Mouse (Mus musculus) lung, embryonic 15.5 days (tissue): ENCODE data around the gene Tma7. TPM values are rescaled to one million over a fixed set of nuclear protein-coding genes. Genes with fewer than 3 reads are reported as not detected.

Experiments
- ATAC-seq: fragments of 200-750 bp; cut with Nextera tagmentation; 2 replicates; pipeline ENCODE4 v1.8.0; 2017; ENCODE audit warnings: moderate number of reproducible peaks, borderline replicate concordance; ENCODE audit not compliant: low FRiP score, low TSS enrichment; ENCODE audit errors: extremely low read depth
- H3K27ac ChIP-seq: fragments of 300-500 bp; sonication (generic); 2 replicates; pipeline ENCODE4 v1.5.1; 2015; ENCODE audit warnings: moderate library complexity, mild to moderate bottlenecking, inconsistent platforms
- H3K27me3 ChIP-seq: fragments of 300-500 bp; sonication (generic); 2 replicates; pipeline ENCODE4 v1.6.1; 2015; ENCODE audit warnings: inconsistent platforms
- H3K36me3 ChIP-seq: fragments of 300-500 bp; sonication (generic); 2 replicates; pipeline ENCODE4 v1.6.1; 2015; ENCODE audit warnings: inconsistent platforms
- H3K4me1 ChIP-seq: fragments of 300-500 bp; sonication (generic); 2 replicates; pipeline ENCODE4 v1.6.1; 2015; ENCODE audit warnings: inconsistent platforms
- H3K4me2 ChIP-seq: fragments of 300-500 bp; sonication (generic); 2 replicates; pipeline ENCODE4 v1.6.1; 2015; ENCODE audit warnings: inconsistent platforms, mild to moderate bottlenecking, moderate library complexity
- H3K4me3 ChIP-seq: fragments of 300-500 bp; sonication (generic); 2 replicates; pipeline ENCODE4 v1.5.1; 2015; ENCODE audit warnings: mild to moderate bottlenecking, inconsistent platforms
- H3K9ac ChIP-seq: fragments of 300-500 bp; sonication (generic); 2 replicates; pipeline ENCODE4 v1.6.1; 2015; ENCODE audit warnings: inconsistent platforms
- H3K9me3 ChIP-seq: fragments of 300-500 bp; sonication (generic); 2 replicates; pipeline ENCODE4 v1.6.1; 2016; ENCODE audit warnings: inconsistent platforms
- WGBS: fragments of 180-500 bp; shearing (Covaris S2); methylation state at CpG from one replicate; pipeline ENCODE4 v1.1.7; 2015; 5-methylcytosine and 5-hydroxymethylcytosine counted together
- polyA plus RNA-seq: library from polyadenylated mRNA; unstranded; fragments of >200 nt; fragmentation: Nextera tagmentation; extraction: Ambion mirVana; gene quantifications from 2 replicates; pipeline ENCODE4 v1.2.1, GENCODE M21; 2015

The Tma7 gene
- polyA plus RNA-seq, 1 experiment from 2014 or later: 519 TPM

DNA sequence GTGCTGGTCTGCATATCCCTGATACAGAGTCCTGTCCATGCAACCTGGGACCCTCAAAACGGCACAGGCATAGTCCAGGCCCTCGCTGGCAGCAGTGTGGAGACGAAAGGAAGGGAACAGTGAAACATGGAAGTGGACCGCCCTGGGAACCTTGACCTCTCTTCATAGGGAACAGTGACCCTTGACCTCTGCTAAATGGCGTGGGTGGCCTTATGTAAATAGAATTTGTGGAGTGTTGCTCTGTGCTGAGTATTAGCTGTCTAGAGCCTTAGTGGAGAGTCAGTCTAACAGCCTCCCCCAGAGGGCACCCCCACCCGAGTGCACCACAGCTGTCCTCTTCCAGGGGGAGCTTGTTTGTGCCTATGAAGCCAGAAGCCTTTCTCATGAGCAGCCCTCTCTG lies 10.4 kb upstream of the Tma7 start:
- Histone ChIP-seq H3K9me3 (no peaks in the 10 kb centered on the region), H3K9ac (no peak overlapping the region), H3K4me2 (no peak overlapping the region), H3K36me3 (no peaks in the 10 kb centered on the region), H3K4me1 (peaks cover 48% of the 10 kb centered on the region), H3K27me3 (no peaks in the 10 kb centered on the region), H3K4me3 (no peak overlapping the region), H3K27ac (0 out of 2 replicates have a peak overlapping the region, but pooled peaks have one; percentile 99)
- 57% methylated on average over 6 of the region's 6 CpGs for WGBS
- no peak for ATAC-seq

DNA sequence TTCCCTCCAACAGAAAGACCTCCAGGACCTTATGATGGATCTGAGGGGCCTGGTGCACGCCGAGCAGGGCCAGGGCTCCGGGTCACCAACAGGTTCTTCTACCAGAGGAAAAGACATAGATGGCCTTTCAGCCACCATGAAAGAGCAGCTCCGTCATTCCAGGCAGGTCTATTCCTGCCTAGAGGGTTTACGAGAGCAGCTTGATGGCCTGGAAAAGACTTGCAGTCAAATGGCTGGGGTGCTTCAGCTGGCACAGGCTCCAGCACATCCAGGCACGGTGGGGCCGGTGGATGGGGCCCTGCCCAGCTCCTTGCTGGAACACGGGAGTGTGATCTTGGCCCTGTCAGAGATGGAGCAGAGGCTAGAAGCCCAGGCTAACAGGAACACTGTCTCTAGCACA lies 9.4 kb upstream of the Tma7 start:
- no peak for ATAC-seq
- no peaks in the 10 kb centered on the region for H3K9me3 ChIP-seq
- no peak overlapping the region for H3K4me3 ChIP-seq
- no peaks in the 10 kb centered on the region for H3K36me3 ChIP-seq
- no peak overlapping the region for H3K4me2 ChIP-seq
- no peaks in the 10 kb centered on the region for H3K27me3 ChIP-seq
- H3K4me1 ChIP-seq: peaks cover 44% of the 10 kb centered on the region
- H3K9ac ChIP-seq: no peak overlapping the region
- WGBS: 86% methylated on average over 8 of the region's 8 CpGs
- no peak overlapping the region for H3K27ac ChIP-seq

DNA sequence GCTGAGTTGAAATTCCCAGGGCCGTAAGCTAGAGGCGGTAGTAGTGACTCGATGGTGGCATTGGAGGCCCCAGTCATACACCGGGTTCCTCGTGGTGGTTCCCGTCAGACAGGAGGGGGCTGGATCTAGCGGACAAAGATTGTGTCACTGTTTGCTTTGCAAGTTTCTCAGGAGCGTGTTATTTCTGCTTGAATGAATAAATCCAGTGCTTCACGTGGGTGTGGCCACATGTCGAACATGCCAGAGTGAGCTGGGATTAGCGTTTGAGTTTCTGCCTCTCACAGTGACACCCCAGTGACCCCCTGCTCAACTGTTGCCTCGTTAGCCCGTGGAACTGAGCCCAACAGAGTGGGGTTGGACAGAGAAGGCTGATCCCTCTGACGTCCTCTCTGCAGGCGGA lies 8.1 kb upstream of the Tma7 start:
- Histone ChIP-seq H3K9ac (no peak overlapping the region), H3K4me2 (no peak overlapping the region), H3K4me1 (peaks cover 38% of the 10 kb centered on the region), H3K4me3 (no peak overlapping the region), H3K27me3 (no peaks in the 10 kb centered on the region), H3K36me3 (no peaks in the 10 kb centered on the region), H3K27ac (no peak overlapping the region), H3K9me3 (no peaks in the 10 kb centered on the region)
- no peak for ATAC-seq
- 62% methylated on average over 15 of the region's 15 CpGs for WGBS

DNA sequence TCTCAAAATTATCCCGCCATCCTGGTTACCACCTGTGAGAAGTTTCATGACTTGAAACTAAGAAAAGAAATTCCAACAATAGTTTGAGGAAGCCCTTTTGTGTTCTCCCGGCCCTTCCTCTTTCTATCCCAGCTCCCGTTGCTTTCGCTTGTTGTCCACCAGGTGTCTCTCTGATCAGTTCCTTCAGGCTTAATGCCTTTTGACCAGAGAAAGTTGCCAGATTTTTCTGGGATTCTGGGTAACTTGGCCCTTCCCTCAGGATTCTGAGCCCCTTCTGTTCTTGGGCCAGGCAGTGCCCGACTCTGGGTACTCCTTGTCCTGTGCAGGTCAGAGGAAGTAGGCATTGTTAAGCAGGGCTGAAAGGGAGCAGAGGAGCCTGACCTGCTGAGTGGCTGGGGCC lies 5.6 kb upstream of the Tma7 start:
- H3K9me3 ChIP-seq: no peaks in the 10 kb centered on the region
- H3K27ac ChIP-seq: no peak overlapping the region
- no peak for ATAC-seq
- no peak overlapping the region for H3K4me2 ChIP-seq
- H3K4me3 ChIP-seq: no peak overlapping the region
- H3K4me1 ChIP-seq: peaks cover 23% of the 10 kb centered on the region
- H3K27me3 ChIP-seq: no peaks in the 10 kb centered on the region
- WGBS: 7% methylated on average over 5 of the region's 5 CpGs
- H3K9ac ChIP-seq: no peak overlapping the region
- H3K36me3 ChIP-seq: no peaks in the 10 kb centered on the region

DNA sequence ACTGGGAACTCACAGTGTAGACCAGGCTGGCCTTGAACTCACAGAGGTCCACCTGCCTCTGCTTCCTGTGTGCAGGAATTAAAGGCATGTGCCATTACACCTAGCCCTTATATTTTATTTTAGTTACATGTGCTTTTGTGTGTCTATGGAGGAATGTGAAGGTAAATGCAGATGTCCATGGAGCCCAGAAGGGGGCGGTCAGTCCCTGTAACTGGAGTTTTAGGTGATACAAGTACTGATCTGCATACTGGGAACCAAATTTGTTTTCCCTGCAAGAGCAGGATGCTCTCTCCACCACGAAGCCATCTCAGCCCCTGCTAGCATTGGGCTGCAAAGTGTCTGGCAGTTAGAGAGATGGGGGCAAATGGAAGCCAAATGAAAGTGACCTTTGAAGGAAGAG lies 2.5 kb upstream of the Tma7 start:
- H3K27ac ChIP-seq: no peak overlapping the region
- no peak overlapping the region for H3K9ac ChIP-seq
- 13% methylated on average over 2 of the region's 2 CpGs for WGBS
- no peak overlapping the region for H3K4me2 ChIP-seq
- H3K27me3 ChIP-seq: no peaks in the 10 kb centered on the region
- no peak for ATAC-seq
- peaks cover 8% of the 10 kb centered on the region for H3K36me3 ChIP-seq
- no peak overlapping the region for H3K4me3 ChIP-seq
- no peaks in the 10 kb centered on the region for H3K9me3 ChIP-seq
- H3K4me1 ChIP-seq: peaks cover 30% of the 10 kb centered on the region

DNA sequence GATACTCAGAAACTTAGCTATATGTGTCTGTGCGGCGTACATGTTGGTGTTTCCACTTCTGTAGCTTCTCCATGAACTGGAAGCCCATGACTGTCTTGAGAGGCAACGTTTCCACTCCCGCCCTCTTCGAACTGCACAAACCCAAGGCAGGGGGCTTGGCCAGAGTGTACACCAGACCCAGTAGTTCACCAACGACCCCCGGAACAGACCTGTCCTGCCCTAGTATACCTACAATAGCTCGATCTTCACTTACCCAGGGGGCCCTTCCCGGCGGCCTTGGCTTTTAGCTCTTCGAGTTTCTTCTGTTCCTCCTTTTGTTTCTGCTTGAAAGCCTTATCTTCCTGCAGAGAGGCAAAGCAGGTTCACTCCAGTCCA lies 651 bp downstream of the Tma7 start:
- peaks cover 16% of the 10 kb centered on the region for H3K36me3 ChIP-seq
- no peaks in the 10 kb centered on the region for H3K27me3 ChIP-seq
- H3K9me3 ChIP-seq: no peaks in the 10 kb centered on the region
- H3K4me2 ChIP-seq: peak overlapping the region; percentile 65
- peak overlapping the region; percentile 84 for H3K27ac ChIP-seq
- ATAC-seq: 0 out of 2 replicates have a peak, but pooled peaks have one; percentile 6
- 3% methylated on average over 11 of the region's 11 CpGs for WGBS
- peak overlapping the region; percentile 87 for H3K9ac ChIP-seq
- peak overlapping the region; percentile 90 for H3K4me3 ChIP-seq
- peaks cover 18% of the 10 kb centered on the region for H3K4me1 ChIP-seq

DNA sequence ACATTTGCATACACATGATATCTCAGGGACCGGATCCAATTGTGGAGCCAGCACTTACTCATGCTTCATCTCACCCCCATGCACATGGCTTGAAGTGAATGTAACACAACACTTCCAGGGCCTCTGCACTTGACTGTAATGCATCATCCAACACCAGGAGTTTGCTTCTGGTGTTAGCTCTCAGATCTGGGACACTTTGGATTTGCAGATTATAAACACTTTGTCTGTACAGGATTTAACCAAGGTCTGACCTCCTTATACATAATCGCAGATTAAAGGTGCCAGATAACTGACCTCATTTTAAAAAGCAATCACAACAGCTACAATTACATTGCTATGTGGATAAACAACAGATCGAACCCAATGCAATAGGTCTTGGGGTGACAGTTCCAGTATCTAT lies 1.9 kb downstream of the Tma7 start:
- ATAC-seq: no peak
- H3K27ac ChIP-seq: no peak overlapping the region
- H3K4me3 ChIP-seq: 0 out of 2 replicates have a peak overlapping the region, but pooled peaks have one; percentile 90
- H3K9me3 ChIP-seq: no peaks in the 10 kb centered on the region
- no peak overlapping the region for H3K4me2 ChIP-seq
- H3K27me3 ChIP-seq: no peaks in the 10 kb centered on the region
- H3K9ac ChIP-seq: 0 out of 2 replicates have a peak overlapping the region, but pooled peaks have one; percentile 87
- H3K4me1 ChIP-seq: peaks cover 18% of the 10 kb centered on the region
- H3K36me3 ChIP-seq: peaks cover 16% of the 10 kb centered on the region
- 86% methylated on average over 3 of the region's 3 CpGs for WGBS

DNA sequence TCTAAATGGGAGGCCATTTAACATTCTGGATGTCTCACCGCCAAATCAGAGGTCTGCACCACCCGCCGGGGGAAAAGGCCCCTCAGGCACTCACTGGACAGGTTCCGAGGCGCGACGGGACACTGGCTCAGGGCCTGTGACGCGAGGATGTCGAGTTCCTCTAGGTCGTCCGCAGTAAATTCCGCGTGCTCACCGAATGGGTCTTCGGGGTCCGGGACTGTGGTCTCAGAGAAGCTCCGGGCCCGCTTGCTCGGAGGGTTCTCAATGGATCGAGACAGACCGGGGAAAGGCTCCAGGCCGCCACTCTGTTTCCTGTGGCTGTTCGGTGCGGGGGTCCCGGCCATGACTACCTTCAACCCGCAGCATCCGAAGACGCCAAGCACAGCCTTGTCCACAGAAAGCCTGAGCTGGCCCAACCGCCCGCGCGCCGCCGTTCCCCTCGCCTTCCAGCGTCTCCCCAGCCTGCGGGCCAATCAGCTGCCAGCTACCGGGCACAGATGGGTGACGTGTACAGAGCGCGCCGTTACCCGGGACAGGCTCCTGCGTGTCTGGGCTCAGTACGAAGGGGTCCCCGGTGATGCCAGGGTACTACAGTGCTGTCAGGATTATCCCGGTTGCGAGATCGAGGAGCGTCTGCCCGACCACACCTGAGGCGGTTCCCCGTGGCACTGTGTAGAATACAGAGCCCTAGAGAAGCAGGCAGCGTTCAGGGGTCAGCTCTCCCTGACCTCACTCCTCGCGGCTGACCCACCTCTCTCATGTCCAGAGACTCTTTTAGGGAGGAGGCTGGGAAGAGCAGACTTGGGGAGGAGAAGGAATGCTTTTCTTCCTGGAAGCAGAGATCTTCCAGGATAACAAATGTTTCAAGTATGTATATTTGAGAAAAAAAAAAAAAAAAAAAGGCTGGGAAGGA lies 8.5 kb downstream of the Tma7 start, which contains the start of gene Atrip:
Gene Atrip (minus strand): TSS at position 464 of the 913 bp plus-strand sequence.
- Histone ChIP-seq H3K9me3 (no peaks in the 10 kb centered on the region), H3K4me3 (peak within 1 kb of the TSS; percentile 72), H3K9ac (peak within 1 kb of the TSS; percentile 85), H3K27ac (peak within 1 kb of the TSS; percentile 74), H3K4me1 (peaks cover 18% of the 10 kb centered on the region), H3K27me3 (no peaks in the 10 kb centered on the region), H3K36me3 (peaks cover 34% of the 10 kb centered on the region), H3K4me2 (peak within 1 kb of the TSS; percentile 83)
- under 1% methylated on average over 56 of the region's 57 CpGs for WGBS
- peak; percentile 96 for ATAC-seq

DNA sequence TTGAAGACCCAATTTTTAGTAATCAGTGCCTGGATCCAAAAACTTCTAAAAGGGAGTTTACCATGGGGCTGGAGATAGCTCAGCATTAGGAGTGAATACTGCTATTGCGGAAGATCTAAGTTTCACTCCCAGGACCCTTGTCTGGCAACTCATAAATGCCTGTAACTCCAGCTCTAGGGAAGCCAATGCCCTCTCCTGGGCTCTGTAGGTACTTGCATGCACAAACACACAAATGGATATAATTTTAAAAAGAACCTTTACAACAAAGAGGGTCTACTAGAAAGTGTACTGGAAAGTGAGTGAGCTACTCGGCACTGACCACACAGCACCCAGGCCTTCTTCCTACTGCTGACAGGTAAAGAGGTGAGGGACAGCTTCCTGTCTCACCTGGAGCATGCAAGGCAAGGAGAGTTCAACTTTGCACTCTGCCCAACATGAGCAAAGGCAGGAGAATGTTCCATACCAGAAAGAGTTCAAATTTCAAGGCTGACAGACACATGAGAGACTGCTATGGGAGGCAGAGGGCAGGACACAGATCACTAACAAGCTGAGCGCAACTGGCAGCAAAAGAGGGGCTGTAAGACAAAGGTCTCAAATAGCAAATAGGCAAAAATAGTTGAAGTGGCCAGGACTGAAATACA lies 14.2 kb downstream of the Tma7 start:
- Histone ChIP-seq H3K4me1 (peaks cover 8% of the 10 kb centered on the region), H3K4me2 (no peak overlapping the region), H3K27me3 (no peaks in the 10 kb centered on the region), H3K27ac (no peak overlapping the region), H3K9ac (no peak overlapping the region), H3K9me3 (no peaks in the 10 kb centered on the region), H3K4me3 (no peak overlapping the region), H3K36me3 (peaks cover 80% of the 10 kb centered on the region)
- ATAC-seq: no peak
- 92% methylated on average over 3 of the region's 3 CpGs for WGBS

DNA sequence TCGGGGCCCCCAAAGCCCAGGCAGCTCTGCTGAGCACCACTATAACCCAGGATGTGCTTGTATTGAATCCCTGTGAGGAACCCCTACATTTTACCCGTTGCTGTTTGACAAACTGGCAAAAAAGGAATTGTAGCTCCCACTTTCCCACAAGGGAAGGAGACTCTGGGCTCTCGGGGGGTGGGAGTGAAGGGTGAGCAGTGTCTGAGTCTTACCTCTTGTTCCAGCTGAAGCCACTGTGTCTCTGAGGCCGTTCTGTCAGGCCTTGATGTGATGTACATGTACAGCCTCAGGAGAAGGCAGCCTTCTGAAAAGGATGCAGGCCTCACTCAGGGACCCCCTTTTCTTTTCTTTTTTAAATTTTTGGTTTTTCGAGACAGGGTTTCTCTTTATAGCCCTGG lies 21.5 kb downstream of the Tma7 start:
- Histone ChIP-seq H3K27ac (no peak overlapping the region), H3K36me3 (peaks cover 62% of the 10 kb centered on the region), H3K4me3 (no peak overlapping the region), H3K4me1 (peaks cover 10% of the 10 kb centered on the region; the same call in 1 of the 2 replicates), H3K9me3 (no peaks in the 10 kb centered on the region), H3K4me2 (no peak overlapping the region), H3K9ac (no peak overlapping the region), H3K27me3 (no peaks in the 10 kb centered on the region)
- WGBS: 84% methylated on average over 5 of the region's 5 CpGs
- ATAC-seq: no peak

DNA sequence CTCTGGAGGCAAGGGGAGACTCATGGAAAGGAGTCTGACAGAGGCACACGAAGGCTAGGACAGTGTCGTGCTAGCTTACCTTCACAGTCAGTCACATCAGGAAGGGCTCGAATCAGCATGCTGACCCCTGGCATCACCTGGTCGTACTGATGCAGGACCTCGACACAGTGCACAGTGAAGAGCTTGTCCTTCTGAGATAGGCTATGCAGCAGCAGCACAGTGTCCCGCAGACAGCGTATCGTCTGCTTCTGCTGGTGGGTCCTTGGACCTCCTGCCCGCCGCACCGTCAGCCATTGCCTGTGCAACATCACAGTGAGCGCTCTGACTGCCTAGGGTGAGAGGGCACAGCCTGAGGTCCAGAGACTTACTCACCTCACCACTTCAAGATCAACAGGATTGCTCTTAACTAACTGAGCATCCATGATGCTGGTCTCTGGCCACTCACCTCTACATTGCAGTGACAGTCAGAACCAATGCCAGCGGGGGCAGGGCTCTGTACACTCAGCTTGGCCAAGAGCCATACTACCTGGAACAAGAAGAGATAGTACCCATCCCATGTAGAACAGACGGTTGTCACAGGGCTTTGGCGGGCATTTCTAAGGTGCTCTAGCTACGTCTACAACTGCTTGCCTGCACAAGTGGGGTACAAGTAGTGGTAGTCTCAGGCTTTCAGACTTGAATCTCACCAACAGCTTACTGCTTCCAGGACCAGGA lies 22.0 kb downstream of the Tma7 start:
- Histone ChIP-seq H3K9me3 (no peaks in the 10 kb centered on the region), H3K9ac (no peak overlapping the region), H3K27me3 (no peaks in the 10 kb centered on the region), H3K4me3 (no peak overlapping the region), H3K36me3 (peaks cover 56% of the 10 kb centered on the region), H3K4me2 (no peak overlapping the region), H3K4me1 (peaks cover 11% of the 10 kb centered on the region), H3K27ac (no peak overlapping the region)
- WGBS: 88% methylated on average over 16 of the region's 16 CpGs
- no peak for ATAC-seq
